Mouse (Mus musculus): Measurements from ENCODE around the gene Gm10188.
A peak's percentile ranks its signal among the peaks of the same experiment; 100 is the strongest.

GRCm38 (mm10) chr1:132237585-132238159 is 8.1 kb upstream of the Gm10188 start:
- TF ChIP-seq MAZ (IDR thresholded peaks at IDR 0.05; ENCODE audit: low read depth, low read length) (no peak), USF1 (IDR thresholded peaks at IDR 0.05; ENCODE audit: low read depth, low read length) (no peak), SMC3 (IDR thresholded peaks at IDR 0.05; ENCODE audit: low read depth, low read length) (peak; percentile 92), CTCF (conservative IDR thresholded peaks at IDR 0.05 in 1 of 2, IDR thresholded peaks at IDR 0.05 in 1 of 2; ENCODE audit: low read depth in 2 of 2, low read length in 2 of 2) (peak; percentile 93), POLR2AphosphoS2 (IDR thresholded peaks at IDR 0.05; ENCODE audit: low read depth, low read length) (no peak), POLR2A (IDR thresholded peaks at IDR 0.05; ENCODE audit: low read depth, low read length) (no peak)
